Mouse (Mus musculus): ENCODE results near the gene Olfr1444.

The Olfr1444 gene

GRCm38 (mm10) chr19:12856983-12857382, at the start of gene Olfr1444:
Gene Olfr1444, plus strand, starts transcription at chr19:12857283.
- no peak for DNase-seq (ENCODE audit: low read depth, low spot score)

- no peak for DNase-seq (ENCODE audit: low read depth, low spot score)
These were observed 44.3 kb upstream of the Olfr1444 start for GRCm38 (mm10) chr19:12812644-12813364.

- DNase-seq (ENCODE audit: low read depth, low spot score), result no peak
These were observed 43.2 kb upstream of the Olfr1444 start for GRCm38 (mm10) chr19:12813883-12814282.

GRCm38 (mm10) chr19:12818507-12818906, 38.6 kb upstream of the Olfr1444 start:
- DNase-seq (ENCODE audit: low read depth, low spot score), result no peak

GRCm38 (mm10) chr19:12820383-12820782, 36.7 kb upstream of the Olfr1444 start:
- DNase-seq (ENCODE audit: low read depth, low spot score), result peak; percentile 23

- no peak for DNase-seq (ENCODE audit: low read depth, low spot score)
These were observed 32.5 kb upstream of the Olfr1444 start for GRCm38 (mm10) chr19:12824549-12824948.

GRCm38 (mm10) chr19:12830823-12831430, 26.2 kb upstream of the Olfr1444 start:
- no peak for DNase-seq (ENCODE audit: low read depth, low spot score)

GRCm38 (mm10) chr19:12831559-12831958, 25.5 kb upstream of the Olfr1444 start:
- no peak for DNase-seq (ENCODE audit: low read depth, low spot score)

GRCm38 (mm10) chr19:12833625-12834024, 23.5 kb upstream of the Olfr1444 start:
- no peak for DNase-seq (ENCODE audit: low read depth, low spot score)

- no peak for DNase-seq (ENCODE audit: low read depth, low spot score)
These were observed 18.6 kb upstream of the Olfr1444 start for GRCm38 (mm10) chr19:12838507-12838906.

- DNase-seq (ENCODE audit: low read depth, low spot score), result no peak
These were observed 10.7 kb upstream of the Olfr1444 start, which contains the start of gene Gm5244 for GRCm38 (mm10) chr19:12846382-12846781. Gene Gm5244, plus strand, starts transcription at chr19:12846682.

- DNase-seq (ENCODE audit: low read depth, low spot score), result no peak
These were observed 26.5 kb downstream of the Olfr1444 start, which contains the start of gene Olfr1445 for GRCm38 (mm10) chr19:12883555-12883954. Gene Olfr1445, plus strand, starts transcription at chr19:12883855.

- no peak for DNase-seq (ENCODE audit: low read depth, low spot score)
These were observed 36.3 kb downstream of the Olfr1444 start, which contains the start of gene Olfr1446 for GRCm38 (mm10) chr19:12893424-12893823. Gene Olfr1446, minus strand, starts transcription at chr19:12893524.

- DNase-seq (ENCODE audit: low read depth, low spot score), result no peak
These were observed 46.6 kb downstream of the Olfr1444 start, which contains the start of gene Olfr1447 for GRCm38 (mm10) chr19:12903643-12904042. Gene Olfr1447, minus strand, starts transcription at chr19:12903743.
